Mouse (Mus musculus): ENCODE measurements around the gene Adgrl3.

DNA sequence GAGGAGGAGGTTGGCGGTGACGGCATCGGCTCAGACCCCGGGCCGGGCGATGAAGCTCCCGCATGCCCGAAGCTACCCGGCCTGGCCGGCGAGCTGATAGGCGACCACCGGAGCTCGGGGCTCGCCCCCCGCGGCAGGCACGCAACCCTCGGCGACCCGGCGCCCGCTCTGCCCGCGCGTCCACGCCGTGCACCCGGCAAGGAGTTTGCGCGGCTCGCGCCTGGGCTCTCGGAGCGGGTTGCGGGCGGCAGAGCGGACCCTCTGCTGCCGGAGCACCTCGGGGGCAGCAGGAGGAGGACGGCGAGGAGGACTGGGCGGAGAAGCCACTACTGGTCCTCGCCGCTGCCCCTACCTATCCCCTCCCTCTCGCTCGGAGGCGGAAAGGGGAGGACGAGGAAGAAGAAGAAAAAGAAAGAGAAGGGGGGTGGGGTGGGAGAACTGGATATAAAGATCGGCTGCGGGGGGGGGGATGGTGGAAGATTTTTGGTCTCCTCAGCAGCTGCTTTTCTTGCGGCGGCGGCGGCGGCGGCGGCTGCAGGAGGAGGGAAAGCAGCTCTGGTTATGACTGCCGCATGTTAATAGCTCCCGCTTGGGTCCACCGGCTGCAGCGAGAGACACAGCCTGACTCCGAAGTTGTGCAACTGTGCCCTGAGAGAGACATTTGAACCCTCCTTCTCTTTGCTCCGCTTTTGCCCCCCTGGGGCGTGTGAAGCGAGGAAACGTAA, 505 bp downstream of the Adgrl3 start:
- TF ChIP-seq CTCF (IDR thresholded peaks at IDR 0.05; ENCODE audit: low read depth) (no peak), EP300 (optimal IDR thresholded peaks at IDR 0.05) (no peak)

Data from stomach, postnatal 0 days (tissue).